Mouse (Mus musculus) heart, embryonic 14.5 days (tissue): Measurements from ENCODE around the gene Hsd3b6. TPM values are rescaled to one million over a fixed set of nuclear protein-coding genes. Genes with fewer than 3 reads are reported as not detected.

Experiments
- ATAC-seq: fragments of 200-750 bp; cut with Nextera tagmentation; 2 replicates; pipeline ENCODE4 v1.8.0; 2017; ENCODE audit warnings: low read depth, moderate TSS enrichment; ENCODE audit not compliant: insufficient number of reproducible peaks, insufficient read depth, low FRiP score
- H3K27ac ChIP-seq, 2 experiments: fragments of 200-500 bp in 1 of 2; fragments of 300-500 bp in 1 of 2; sonication (generic) in 1 of 2; replicated peaks in 1 of 2; 2 replicates each; pipeline ENCODE4 v1.5.1; 2012 to 2014; ENCODE audit warnings: low read depth in 2 of 2, low read length in 2 of 2, control low read depth in 1 of 2, mild to moderate bottlenecking in 1 of 2, mixed read lengths in 1 of 2; ENCODE audit not compliant: control insufficient read depth in 1 of 2, insufficient read depth in 1 of 2
- H3K27me3 ChIP-seq: fragments of 300-500 bp; sonication (generic); 2 replicates; pipeline ENCODE4 v1.6.1; 2014; ENCODE audit warnings: mild to moderate bottlenecking, low read length, control low read depth; ENCODE audit not compliant: control insufficient read depth, insufficient read depth
- H3K36me3 ChIP-seq: fragments of 300-500 bp; sonication (generic); 2 replicates; pipeline ENCODE4 v1.6.1; 2014; ENCODE audit warnings: mild to moderate bottlenecking, control low read depth, low read length, mixed read lengths; ENCODE audit not compliant: control insufficient read depth, insufficient read depth
- H3K4me1 ChIP-seq, 2 experiments: fragments of 200-500 bp in 1 of 2; fragments of 300-500 bp in 1 of 2; sonication (generic) in 1 of 2; 2 replicates each; pipeline ENCODE4 v1.6.1; 2012 to 2014; ENCODE audit warnings: low read length in 2 of 2, control low read depth in 1 of 2, mixed read lengths in 1 of 2; ENCODE audit not compliant: control insufficient read depth in 2 of 2, insufficient read depth in 2 of 2
- H3K4me2 ChIP-seq: fragments of 300-500 bp; sonication (generic); 2 replicates; pipeline ENCODE4 v1.6.1; 2014; ENCODE audit warnings: mild to moderate bottlenecking, low read length
- H3K4me3 ChIP-seq, 2 experiments: fragments of 200-500 bp in 1 of 2; fragments of 300-500 bp in 1 of 2; sonication (generic) in 1 of 2; 2 replicates each; pipeline ENCODE4 v1.5.1; 2012 to 2014; ENCODE audit warnings: low read length in 2 of 2, mild to moderate bottlenecking in 2 of 2, control low read depth in 1 of 2, low read depth in 1 of 2, moderate library complexity in 1 of 2; ENCODE audit not compliant: control insufficient read depth in 1 of 2, insufficient read depth in 1 of 2
- H3K9ac ChIP-seq: fragments of 300-500 bp; sonication (generic); 2 replicates; pipeline ENCODE4 v1.6.1; 2014; ENCODE audit warnings: mild to moderate bottlenecking, low read length
- H3K9me3 ChIP-seq: fragments of 300-500 bp; sonication (generic); 2 replicates; pipeline ENCODE4 v1.6.1; 2016; ENCODE audit warnings: low read length, control low read depth; ENCODE audit not compliant: control insufficient read depth
- WGBS: fragments of 180-500 bp; shearing (Covaris S2); extraction: QIAGEN DNeasy Blood & Tissue Kit; methylation state at CpG from one replicate; pipeline ENCODE4 v1.1.7; 2014; 5-methylcytosine and 5-hydroxymethylcytosine counted together
- polyA plus RNA-seq: library from polyadenylated mRNA; unstranded; fragments of >200 nt; fragmentation: Nextera tagmentation; extraction: Ambion mirVana; gene quantifications from 2 replicates; pipeline ENCODE4 v1.2.1, GENCODE M21; 2014

The Hsd3b6 gene
- polyA plus RNA-seq = 5.0 and 5.7 TPM in 2 replicates

GRCm38 (mm10) chr3:98814101-98814670 is at the start of gene Hsd3b6:
Gene Hsd3b6, minus strand, starts transcription at chr3:98814443.
- no peaks in the 10 kb centered on the region for H3K9me3 ChIP-seq
- H3K27ac ChIP-seq = no peak within 1 kb of the TSS
- no peak within 1 kb of the TSS for H3K4me2 ChIP-seq
- no peaks in the 10 kb centered on the region for H3K27me3 ChIP-seq
- 60% methylated on average over 6 of the region's 6 CpGs for WGBS
- no peak within 1 kb of the TSS for H3K4me3 ChIP-seq
- no peaks in the 10 kb centered on the region for H3K36me3 ChIP-seq
- no peak within 1 kb of the TSS for H3K9ac ChIP-seq
- no peaks in the 10 kb centered on the region for H3K4me1 ChIP-seq
- ATAC-seq = no peak

- Histone ChIP-seq H3K27ac (no peak overlapping the region), H3K4me2 (no peak overlapping the region), H3K4me3 (no peak overlapping the region), H3K9me3 (no peaks in the 10 kb centered on the region), H3K36me3 (no peaks in the 10 kb centered on the region), H3K9ac (no peak overlapping the region), H3K27me3 (no peaks in the 10 kb centered on the region), H3K4me1 (peaks cover 0 to under 1% of the 10 kb centered on the region in 2 experiments; a peak in 2 of 4 replicates)
- 89% methylated on average over 1 of the region's 1 CpGs for WGBS
- ATAC-seq = no peak
These were observed 48.6 kb upstream of the Hsd3b6 start for GRCm38 (mm10) chr3:98862800-98863199.

- no peaks in the 10 kb centered on the region for H3K27me3 ChIP-seq
- H3K4me2 ChIP-seq = no peak within 1 kb of the TSS
- H3K9ac ChIP-seq = no peak within 1 kb of the TSS
- peaks cover 5 to 6% of the 10 kb centered on the region in 2 experiments; a peak in 3 of 4 replicates for H3K4me1 ChIP-seq
- no peak for ATAC-seq
- WGBS = 91% methylated on average over 3 of the region's 3 CpGs
- H3K4me3 ChIP-seq = no peak within 1 kb of the TSS
- H3K9me3 ChIP-seq = no peaks in the 10 kb centered on the region
- no peak within 1 kb of the TSS for H3K27ac ChIP-seq
- no peaks in the 10 kb centered on the region for H3K36me3 ChIP-seq
These were observed 45.3 kb upstream of the Hsd3b6 start, which contains the start of gene Hsd3b1 for GRCm38 (mm10) chr3:98859576-98859975. Gene Hsd3b1, minus strand, starts transcription at chr3:98859794.

GRCm38 (mm10) chr3:98858051-98858450 is 43.8 kb upstream of the Hsd3b6 start:
- Histone ChIP-seq H3K9me3 (no peaks in the 10 kb centered on the region), H3K4me2 (no peak overlapping the region), H3K27me3 (no peaks in the 10 kb centered on the region), H3K4me1 (peaks cover 5 to 6% of the 10 kb centered on the region in 2 experiments; a peak in 3 of 4 replicates), H3K9ac (no peak overlapping the region), H3K36me3 (no peaks in the 10 kb centered on the region), H3K27ac (no peak overlapping the region), H3K4me3 (no peak overlapping the region)
- ATAC-seq = no peak
- 6% methylated on average over 2 of the region's 2 CpGs for WGBS

GRCm38 (mm10) chr3:98856892-98857291 is 42.6 kb upstream of the Hsd3b6 start:
- H3K36me3 ChIP-seq = no peaks in the 10 kb centered on the region
- H3K9me3 ChIP-seq = no peaks in the 10 kb centered on the region
- 6% methylated on average over 1 of the region's 1 CpGs for WGBS
- H3K4me2 ChIP-seq = no peak overlapping the region
- no peak for ATAC-seq
- no peak overlapping the region for H3K4me3 ChIP-seq
- no peaks in the 10 kb centered on the region for H3K27me3 ChIP-seq
- no peak overlapping the region for H3K27ac ChIP-seq
- H3K9ac ChIP-seq = no peak overlapping the region
- H3K4me1 ChIP-seq = peaks cover 5 to 6% of the 10 kb centered on the region in 2 experiments; a peak in 3 of 4 replicates

- H3K4me1 ChIP-seq = peaks cover 5 to 6% of the 10 kb centered on the region in 2 experiments; a peak in 3 of 4 replicates
- H3K9ac ChIP-seq = no peak overlapping the region
- H3K9me3 ChIP-seq = no peaks in the 10 kb centered on the region
- no peak overlapping the region for H3K4me2 ChIP-seq
- H3K4me3 ChIP-seq = no peak overlapping the region
- WGBS = 35% methylated on average over 3 of the region's 3 CpGs
- H3K36me3 ChIP-seq = no peaks in the 10 kb centered on the region
- no peaks in the 10 kb centered on the region for H3K27me3 ChIP-seq
- H3K27ac ChIP-seq = no peak overlapping the region
- no peak for ATAC-seq
These were observed 40.9 kb upstream of the Hsd3b6 start for GRCm38 (mm10) chr3:98855160-98855559.

DNA sequence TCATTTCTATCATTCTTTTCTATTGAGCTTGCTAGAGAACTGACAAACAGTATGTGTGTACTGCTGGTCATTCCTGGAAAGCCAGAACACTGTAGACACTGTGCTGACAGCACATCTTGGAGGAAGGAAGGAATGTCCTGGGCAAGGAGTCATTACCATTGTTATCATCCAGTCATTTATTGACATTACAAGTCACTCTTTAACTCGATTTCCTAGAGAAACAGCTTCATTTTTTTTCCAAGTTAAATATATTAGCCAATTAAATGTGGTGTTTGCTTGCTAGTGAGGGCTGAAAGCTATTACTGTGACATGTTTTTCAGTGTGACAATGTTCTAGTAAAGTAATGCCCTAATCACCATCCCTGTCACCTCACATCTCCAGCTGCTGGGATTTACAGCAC is 39.4 kb upstream of the Hsd3b6 start:
- no peak for ATAC-seq

DNA sequence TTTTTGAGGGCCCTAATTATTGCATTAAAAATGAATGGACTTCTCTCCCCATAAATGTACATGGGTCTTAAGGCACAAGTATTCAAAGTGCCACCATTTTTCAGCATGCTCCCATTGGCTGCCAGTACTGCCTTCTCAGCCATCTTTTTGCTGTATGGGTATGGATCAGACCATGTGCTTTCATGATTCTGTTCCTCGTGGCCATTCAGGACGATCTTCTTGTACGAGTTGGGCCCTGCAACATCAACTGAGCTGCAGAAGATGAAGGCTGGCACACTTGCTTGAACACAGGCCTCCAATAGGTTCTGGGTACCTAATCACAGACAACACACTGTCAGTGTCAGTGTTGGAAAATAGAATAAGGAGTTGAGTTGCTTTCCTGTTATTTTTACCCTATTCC is 38.8 kb upstream of the Hsd3b6 start:
- Histone ChIP-seq H3K4me1 (peaks cover 5 to 6% of the 10 kb centered on the region in 2 experiments; a peak in 3 of 4 replicates), H3K27me3 (no peaks in the 10 kb centered on the region), H3K4me3 (no peak overlapping the region), H3K27ac (no peak overlapping the region), H3K36me3 (no peaks in the 10 kb centered on the region), H3K9me3 (no peaks in the 10 kb centered on the region), H3K4me2 (no peak overlapping the region), H3K9ac (no peak overlapping the region)
- no peak for ATAC-seq
- 88% methylated on average over 3 of the region's 3 CpGs for WGBS

More for the DNA sequence above, 39.4 kb upstream of the Hsd3b6 start:
- WGBS = 21% methylated on average over 1 of the region's 1 CpGs
- H3K4me2 ChIP-seq = no peak overlapping the region
- H3K9me3 ChIP-seq = no peaks in the 10 kb centered on the region
- H3K4me3 ChIP-seq = no peak overlapping the region
- H3K27me3 ChIP-seq = no peaks in the 10 kb centered on the region
- no peak overlapping the region for H3K27ac ChIP-seq
- no peak overlapping the region for H3K9ac ChIP-seq
- H3K4me1 ChIP-seq = peaks cover 5 to 6% of the 10 kb centered on the region in 2 experiments; a peak in 3 of 4 replicates
- no peaks in the 10 kb centered on the region for H3K36me3 ChIP-seq
